Mouse (Mus musculus): ENCODE results near the gene Olfr576.
A peak's percentile ranks its signal among the peaks of the same experiment; 100 is the strongest.

The Olfr576 gene

DNA sequence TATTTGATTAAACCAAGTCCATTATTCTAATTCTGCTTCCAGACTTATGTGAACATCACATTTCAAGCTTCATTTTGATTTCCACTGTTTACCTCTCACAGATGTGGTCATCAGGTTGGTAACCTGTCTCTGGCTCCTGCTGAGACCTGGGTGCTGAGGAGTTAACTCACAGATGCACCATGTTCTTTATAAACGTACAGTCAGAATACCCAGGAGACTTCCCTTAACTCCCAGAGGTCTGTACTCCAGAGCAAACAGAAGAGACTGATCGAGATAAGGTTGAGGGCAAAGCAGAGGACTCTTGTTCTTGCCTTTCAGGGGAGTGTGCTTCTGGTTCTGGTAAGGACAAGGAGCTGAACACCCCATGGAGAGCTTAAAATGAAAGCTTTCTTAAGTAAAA, at the start of gene Olfr576:
TSS of gene Olfr576 (plus strand) at position 301 of the 400 bp plus-strand sequence.
- no peak for DNase-seq (ENCODE audit: low spot score in 2 of 2)

DNA sequence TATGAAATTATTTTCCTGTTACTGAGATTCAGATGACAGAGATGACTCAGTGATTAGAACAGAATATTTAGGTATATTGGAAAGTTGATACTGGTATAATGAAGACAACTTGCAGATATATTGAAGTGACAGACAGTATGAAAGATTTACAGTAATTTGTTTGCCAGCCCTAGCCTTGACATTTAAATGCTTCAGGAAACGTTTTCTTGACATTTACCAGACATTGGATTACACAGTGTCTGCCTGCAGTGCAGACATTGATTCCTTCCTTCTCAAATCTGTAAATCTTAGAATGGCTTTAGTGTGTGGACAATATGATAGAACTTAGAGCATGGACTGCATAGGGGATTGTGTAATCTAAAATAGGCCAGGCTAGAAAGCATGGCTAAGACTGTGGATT, 47.2 kb upstream of the Olfr576 start:
- no peak for DNase-seq (ENCODE audit: low spot score in 2 of 2)

DNA sequence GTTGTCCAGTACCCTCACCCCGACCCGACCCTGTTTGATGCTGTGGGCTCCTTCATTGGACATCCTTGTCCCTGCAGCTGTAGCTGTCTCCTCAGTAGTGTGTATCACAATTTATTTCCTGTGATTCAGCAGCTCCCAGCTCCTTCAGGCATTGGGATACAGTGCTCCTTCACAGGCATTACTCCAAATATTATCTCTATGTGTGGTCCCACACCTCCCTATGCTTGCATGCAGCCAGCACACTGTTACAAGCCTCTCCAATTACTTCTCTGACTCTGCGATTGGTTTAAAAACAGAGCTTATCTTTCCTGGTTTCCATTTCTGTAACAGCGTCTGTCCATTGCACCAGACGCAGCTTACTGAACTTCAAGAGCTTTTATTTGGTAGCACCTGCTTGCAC, 46.1 kb upstream of the Olfr576 start:
- DNase-seq (ENCODE audit: low spot score in 2 of 2) = no peak

DNA sequence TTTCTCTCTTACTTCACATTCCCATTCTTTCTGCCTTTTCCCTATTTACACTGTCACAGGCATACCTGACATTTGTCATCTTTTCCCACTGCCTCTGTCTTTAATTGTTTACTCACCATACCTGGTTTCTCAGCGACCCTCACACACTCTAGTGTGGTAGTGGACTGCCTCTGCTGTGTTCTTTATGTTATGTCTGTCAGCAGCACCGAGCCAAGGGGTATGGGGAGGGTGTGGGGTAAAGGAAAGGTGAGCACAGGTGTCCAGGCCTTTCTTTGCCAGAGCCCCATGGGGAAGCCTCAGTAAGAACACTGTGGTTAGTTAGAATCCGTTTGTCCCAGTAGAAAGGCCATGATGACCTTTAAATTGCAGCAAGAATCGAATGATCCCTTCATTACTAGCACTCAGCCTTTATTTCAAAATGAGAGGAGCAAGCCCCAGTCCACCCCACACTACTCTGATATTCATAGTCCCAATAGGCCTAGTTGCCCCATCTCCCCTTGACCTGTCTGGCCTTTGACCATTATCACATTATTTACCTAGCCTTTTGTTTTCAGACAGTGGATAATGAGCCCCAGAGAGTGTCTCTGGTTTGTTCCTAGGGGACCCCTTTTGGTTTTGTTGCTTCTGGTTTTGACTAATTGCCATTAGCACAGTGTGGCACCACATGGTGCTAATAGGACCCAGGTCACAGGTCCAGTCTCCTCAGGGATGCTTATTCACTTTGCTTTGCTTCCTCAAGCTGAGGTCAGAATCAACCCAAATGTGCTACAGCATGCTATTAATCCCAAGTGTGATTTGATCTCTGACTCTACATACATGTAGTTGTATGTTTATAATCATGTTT, 45.2 kb upstream of the Olfr576 start, which contains the start of gene Olfr571:
TSS of gene Olfr571 (minus strand) at position 505 of the 844 bp plus-strand sequence.
- no peak for DNase-seq (ENCODE audit: low spot score in 2 of 2)

DNA sequence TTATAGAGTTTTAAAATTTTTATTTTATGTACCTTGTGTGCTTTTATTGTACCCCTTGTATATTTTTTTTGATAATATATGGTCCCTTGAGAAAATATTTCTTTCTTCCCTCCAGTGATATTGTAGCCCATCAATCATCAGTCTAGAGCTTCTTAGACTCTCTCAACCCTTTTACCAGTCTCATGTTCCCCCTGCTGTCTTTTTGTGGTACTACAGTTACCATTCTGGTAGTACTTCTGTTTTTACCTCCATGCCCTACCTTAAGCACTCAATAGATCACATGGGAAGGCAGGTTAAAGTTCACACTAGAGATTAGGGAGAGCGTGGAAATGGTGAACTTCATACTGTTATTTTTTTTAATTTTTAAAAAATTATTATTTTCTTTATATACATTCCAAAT, 42.8 kb upstream of the Olfr576 start:
- DNase-seq (ENCODE audit: low spot score in 2 of 2) = peak in 1 of 2 experiments; percentile 20

DNA sequence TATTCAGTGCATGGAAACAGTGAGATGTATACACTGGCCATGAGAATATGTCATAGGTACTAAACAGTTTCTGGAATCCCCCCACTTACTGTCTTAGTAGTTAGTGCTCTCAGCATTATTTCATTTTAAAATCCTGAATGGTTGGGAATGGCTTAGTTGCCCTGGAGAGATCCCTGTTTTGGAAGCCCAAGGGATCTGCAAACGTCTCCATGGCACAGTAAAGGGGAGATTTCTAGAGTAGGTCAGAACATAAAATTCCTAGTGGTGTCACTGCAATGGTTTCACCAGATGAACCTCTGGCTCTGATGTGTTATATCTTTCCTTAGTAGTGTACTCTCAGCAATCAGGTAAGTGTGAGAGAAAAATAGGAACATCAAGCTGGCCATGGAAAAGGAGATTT, 38.4 kb upstream of the Olfr576 start, which contains the start of gene Olfr572:
TSS of gene Olfr572 (plus strand) at position 301 of the 400 bp plus-strand sequence.
- no peak for DNase-seq (ENCODE audit: low spot score in 2 of 2)

DNA sequence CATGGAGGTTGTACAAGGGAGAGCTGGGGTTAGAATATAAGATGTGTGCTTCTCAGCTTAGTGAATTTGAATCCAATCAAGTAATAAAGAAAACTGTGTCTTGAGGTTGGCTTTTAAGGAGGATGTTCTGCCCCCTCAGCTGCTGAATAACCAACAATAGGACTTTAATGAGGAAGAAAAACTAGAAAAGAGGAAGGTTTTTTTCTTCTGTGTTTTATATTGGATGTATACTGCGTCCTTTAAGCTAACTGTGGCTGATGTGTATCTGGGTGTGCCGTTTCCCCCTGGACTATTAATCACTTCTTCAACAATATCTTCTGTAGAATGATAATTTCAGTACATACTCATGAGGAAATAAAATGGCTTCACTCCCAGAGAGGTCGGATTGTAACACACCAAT, 35.4 kb upstream of the Olfr576 start:
- DNase-seq (ENCODE audit: low spot score in 2 of 2) = no peak

DNA sequence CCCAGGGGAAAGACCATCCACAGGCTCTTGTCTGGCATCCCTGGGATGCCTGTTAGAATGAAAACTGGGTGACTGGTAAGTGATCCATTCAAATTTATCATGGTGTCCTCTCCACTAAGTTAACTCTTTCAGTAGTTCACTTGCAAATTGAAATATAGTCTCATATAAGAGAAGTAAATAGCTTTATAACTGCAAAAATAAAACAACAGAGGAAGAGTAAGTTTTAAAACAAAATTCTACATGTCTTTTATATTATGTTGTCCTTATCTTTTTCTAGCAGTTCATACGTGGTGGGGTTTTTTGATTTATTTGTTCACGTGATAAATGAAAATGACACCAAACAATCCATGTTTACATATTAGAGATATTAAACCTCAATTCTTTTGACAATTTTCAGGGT, 20.0 kb upstream of the Olfr576 start, which contains the start of gene Olfr573-ps1:
TSS of gene Olfr573-ps1 (minus strand) at position 101 of the 400 bp plus-strand sequence.
- DNase-seq (ENCODE audit: low spot score in 2 of 2) = no peak

DNA sequence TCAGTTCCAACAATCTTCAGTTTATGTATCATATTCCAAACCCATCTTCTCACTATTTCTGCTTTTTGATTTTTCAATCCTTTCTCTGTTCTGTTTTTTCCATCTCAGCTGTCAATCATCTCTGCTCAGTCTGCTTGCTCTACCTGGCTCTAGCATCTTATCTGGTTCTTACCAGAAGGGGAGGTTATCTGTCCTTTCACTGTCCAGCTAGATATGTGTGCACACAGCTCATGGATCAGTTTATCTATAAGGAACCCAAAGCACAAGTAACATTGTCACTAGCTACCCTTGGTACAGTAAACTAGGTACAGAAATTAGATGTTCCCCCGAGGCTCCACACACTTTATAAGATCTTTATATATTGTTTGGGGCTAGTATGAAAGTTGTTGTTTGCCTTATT, 19.0 kb upstream of the Olfr576 start:
- no peak for DNase-seq (ENCODE audit: low spot score in 2 of 2)

DNA sequence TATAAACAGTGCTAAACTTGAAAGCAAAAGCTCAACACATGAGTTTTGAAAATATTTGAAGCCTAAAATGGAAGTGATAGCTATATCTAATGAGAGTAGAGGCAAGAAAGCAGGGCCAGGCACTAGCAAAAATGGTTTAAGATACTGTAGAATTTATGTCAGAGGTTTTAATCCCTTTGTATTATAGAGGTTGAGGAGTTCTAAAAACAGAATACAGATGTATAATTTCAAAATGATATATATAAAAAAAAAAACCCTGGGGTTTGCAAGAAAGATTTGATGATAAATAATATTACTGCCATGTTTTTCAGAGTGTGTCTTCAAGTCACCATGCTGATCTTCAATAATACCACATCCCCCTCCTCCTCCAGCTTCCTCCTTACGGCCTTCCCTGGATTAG, 14.3 kb upstream of the Olfr576 start, which contains the start of gene Olfr574:
TSS of gene Olfr574 (plus strand) at position 301 of the 400 bp plus-strand sequence.
- DNase-seq (ENCODE audit: low spot score in 2 of 2) = no peak

DNA sequence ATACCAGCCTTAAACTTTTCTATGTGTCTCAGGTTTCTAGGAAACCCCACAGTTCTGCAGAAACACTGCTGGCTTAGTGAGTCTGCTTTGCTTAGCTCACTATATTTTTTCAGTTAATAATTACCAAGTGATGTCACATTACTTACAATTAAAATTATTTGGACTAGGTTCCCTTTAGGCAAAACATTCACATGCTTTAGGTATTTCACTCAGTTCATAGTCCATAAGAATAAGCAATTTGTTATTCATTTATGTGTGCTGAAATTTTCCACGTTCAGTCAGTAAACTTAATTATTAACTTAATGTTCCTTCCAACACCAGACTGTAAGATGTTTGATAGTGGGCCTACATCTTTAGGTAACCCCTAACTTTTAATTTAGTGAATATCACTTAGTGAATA, 11.7 kb upstream of the Olfr576 start:
- DNase-seq (ENCODE audit: low spot score in 2 of 2) = no peak

DNA sequence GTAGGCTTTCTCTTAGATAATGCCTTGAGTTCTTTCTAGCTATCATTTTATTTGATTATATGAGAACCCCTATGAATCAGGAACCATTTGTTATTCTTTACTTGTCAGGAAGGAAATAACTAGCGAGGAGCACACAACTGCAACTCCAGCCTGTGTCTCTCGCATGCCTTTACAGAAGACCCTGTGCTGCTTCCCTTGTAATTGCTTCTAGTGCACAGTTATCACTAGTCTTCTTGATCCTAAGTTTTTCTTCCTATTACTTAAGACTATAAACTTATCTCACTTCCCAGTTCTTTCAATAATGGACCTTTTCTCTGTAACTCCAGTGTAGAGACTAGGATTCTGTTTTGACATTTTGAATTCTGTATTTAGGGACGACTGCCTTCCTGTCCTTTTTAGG, 4.3 kb upstream of the Olfr576 start:
- no peak for DNase-seq (ENCODE audit: low spot score in 2 of 2)

DNA sequence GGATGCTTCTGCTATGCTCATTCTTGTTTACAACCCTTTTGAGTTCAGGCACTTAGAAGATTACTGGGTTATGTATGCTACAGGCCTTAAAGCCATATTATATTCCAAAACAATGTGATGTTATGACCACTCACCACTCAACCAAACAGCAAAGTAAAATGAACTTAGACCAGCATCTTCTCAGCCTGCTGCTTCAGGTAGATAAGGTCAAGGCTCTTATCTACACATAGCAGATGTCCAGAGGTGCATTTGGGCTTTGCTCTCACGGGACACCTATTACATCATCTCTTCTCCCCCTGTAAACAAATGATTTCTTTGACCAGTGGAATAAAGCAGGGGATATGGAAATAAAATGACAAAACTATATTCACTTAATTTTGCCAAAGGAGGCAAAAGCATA, 3.9 kb upstream of the Olfr576 start, which contains the start of gene Olfr575:
TSS of gene Olfr575 (minus strand) at position 183 of the 400 bp plus-strand sequence.
- no peak for DNase-seq (ENCODE audit: low spot score in 2 of 2)

DNA sequence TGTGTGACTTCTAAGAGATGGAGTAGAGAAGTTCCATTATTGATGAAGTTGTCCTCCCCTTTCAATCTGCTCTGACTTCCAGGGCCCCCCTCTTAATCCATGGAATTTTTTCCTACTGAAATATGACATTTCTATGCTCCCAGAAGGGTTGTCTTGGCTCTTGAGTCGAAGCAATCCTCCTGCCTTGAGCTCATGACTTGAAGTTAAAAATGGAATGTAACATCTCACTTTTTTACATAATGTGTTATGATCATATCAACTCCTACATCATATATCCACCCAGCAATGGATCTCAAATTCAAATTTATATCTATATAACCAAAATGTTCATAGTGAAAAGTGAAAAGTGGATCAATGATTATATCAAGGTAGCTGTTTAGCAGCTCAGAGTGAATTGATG, 11.9 kb downstream of the Olfr576 start:
- DNase-seq (ENCODE audit: low spot score in 2 of 2) = no peak

DNA sequence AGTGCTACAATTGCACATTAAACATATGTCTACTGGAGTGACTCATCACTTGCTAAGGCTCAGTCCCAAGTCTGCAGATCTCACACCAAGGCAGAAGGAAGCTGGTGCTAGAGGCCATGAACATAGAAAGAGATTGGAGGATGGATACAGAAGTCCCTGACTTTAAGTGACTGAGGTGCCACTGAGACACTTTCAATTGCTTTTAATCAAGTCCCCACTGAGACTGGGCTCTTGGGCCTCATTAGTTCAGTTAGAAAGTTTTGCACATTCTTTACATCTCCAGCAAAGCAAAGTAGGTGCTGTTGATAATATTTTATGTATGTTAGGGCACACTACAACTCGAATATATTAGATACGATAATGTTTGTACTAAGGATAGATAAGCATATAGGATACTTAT, 13.4 kb downstream of the Olfr576 start, which contains the start of gene Olfr577:
TSS of gene Olfr577 (minus strand) at position 101 of the 400 bp plus-strand sequence.
- DNase-seq (ENCODE audit: low spot score in 2 of 2) = no peak

DNA sequence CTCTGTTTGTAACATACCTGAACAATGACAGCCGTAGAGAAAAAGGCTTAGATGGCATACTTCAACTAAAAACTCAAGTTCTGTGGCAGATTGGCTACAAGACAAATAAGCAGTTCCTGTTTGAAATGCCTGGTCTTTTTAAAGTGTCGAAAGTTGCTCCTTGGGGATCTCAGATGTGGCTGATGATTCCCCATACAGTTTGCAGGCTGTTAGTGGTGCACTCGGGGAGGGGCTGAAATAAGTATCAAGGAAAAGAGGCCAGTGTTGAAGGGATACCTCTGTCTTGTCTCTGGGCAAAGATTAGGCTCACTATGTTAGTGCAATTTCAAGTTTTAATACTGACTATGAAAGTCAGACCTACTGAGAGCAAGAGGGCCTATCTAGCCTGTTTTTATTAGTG, 26.8 kb downstream of the Olfr576 start, which contains the start of gene Olfr578:
TSS of gene Olfr578 (minus strand) at position 101 of the 400 bp plus-strand sequence.
- no peak for DNase-seq (ENCODE audit: low spot score in 2 of 2)
